Mouse (Mus musculus): ENCODE results near the gene Prpf19.
A peak's percentile ranks its signal among the peaks of the same experiment; 100 is the strongest.

Gene Prpf19

DNA sequence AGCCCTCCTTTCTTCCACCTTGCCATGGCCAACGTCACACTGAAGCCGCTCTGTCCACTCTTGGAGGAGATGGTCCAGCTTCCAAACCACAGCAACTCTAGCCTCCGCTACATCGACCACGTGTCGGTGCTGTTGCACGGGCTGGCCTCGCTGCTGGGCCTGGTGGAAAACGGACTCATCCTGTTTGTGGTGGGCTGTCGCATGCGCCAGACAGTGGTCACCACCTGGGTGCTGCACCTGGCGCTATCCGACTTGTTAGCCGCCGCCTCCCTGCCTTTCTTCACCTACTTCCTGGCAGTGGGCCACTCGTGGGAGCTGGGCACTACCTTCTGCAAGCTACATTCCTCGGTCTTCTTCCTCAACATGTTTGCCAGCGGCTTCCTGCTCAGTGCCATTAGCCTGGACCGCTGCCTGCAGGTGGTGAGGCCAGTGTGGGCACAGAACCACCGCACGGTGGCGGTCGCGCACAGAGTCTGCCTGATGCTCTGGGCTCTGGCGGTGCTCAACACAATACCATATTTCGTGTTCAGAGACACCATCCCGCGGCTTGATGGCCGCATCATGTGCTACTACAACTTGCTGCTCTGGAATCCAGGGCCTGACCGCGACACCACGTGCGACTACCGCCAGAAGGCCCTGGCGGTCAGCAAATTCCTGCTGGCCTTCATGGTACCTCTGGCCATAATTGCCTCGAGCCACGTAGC, 45.2 kb downstream of the Prpf19 start:
- DNase-seq, result peak; percentile 83

DNA sequence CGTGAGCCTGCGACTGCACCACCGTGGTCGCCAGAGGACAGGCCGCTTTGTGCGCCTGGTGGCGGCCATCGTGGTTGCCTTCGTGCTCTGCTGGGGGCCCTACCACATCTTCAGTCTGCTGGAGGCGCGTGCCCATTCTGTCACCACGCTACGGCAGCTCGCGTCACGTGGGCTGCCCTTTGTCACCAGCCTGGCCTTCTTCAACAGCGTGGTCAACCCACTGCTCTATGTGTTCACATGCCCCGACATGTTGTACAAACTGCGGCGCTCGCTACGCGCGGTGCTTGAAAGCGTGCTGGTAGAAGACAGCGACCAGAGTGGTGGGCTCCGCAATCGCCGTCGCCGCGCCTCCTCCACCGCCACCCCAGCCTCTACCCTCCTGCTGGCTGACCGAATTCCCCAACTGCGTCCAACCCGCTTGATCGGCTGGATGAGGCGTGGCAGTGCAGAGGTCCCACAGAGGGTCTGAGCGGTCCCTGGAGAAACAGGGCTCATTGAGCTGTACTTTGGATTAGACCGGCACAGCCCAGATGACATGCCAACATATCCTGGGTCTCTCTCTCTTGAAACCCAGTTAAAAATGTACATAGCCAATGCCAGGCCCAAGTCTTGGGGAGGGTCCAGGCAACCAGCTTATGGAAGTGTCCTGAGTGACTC, 45.9 kb downstream of the Prpf19 start:
- no peak for DNase-seq

DNA sequence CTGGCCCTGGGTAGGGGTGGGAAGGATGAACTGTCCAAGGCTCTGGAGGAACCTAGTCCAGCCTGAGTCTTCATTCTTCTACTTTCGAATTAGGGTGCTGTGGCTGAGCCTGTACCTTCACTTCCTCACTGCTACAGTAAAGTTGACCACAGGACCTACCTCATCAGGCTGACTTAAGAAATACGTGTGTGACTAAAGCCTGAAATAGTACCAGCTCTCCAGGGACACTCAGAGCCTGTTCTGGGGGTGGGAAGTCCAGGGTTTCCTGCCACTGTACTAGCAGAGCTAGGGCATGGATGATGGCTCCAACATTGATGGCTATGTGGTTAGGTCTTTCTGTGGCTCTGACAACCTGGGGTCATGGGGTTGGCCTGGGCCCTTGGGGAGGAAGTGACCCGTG, 48.9 kb downstream of the Prpf19 start:
- DNase-seq, result no peak

DNA sequence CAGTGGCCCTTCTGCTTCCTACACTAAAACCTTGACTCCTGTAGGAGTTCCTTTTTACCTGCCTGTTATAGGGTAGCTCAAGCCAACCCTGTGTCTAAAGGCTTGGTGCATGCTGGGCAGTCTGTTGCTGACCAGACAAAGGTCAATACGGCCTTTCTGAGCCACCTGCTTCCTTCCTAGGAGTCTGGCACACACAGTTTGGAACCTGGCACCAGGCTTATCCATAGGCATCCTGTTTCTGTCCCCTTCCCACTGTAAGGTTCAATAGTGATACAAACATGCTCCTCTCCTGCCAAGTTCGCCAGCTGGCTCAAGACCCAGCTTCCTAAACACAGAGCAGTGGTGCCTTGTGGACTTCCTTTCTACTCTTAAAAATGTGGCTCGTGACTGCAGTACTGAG, 51.5 kb downstream of the Prpf19 start:
- no peak for DNase-seq

DNA sequence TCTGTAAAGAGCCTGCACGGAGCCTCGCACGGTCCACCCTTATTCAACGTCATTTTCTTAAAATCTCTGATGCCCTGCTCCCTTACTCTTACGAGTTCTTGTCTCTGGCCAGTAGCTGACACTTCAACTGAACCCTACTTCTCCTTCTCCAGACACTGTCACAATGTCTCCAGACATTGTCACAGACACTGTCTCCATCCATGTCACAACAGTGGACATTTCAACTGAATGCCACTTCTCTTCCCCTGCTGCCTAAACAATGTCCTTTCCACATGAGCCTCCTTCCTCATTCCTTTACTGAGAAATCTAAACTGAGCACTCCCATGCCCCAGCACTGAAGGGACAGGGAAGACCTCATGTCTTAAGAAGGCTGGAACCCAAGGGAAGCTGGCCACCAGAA, 52.2 kb downstream of the Prpf19 start:
- DNase-seq, result no peak

DNA sequence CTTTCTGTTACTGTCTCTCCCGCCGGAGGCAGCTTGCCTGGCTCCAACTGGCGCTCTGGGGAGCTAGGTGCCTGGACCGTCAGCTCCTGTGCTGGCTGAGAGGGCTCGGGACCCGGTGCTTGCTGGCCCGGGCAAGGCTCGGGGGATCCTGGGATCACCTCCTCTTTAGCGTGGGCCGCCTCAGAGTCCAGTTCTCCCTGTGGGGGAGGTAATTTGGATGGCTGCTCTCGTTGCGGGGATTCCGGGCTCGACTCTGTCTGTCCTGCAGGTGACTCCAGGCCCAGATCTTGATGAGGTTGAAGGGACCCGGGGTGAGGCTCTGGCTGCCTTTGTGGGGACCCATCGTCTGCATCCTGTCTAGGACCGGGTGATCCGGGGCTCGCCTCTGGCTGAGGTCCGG, 53.4 kb downstream of the Prpf19 start:
- peak; percentile 38 for DNase-seq

DNA sequence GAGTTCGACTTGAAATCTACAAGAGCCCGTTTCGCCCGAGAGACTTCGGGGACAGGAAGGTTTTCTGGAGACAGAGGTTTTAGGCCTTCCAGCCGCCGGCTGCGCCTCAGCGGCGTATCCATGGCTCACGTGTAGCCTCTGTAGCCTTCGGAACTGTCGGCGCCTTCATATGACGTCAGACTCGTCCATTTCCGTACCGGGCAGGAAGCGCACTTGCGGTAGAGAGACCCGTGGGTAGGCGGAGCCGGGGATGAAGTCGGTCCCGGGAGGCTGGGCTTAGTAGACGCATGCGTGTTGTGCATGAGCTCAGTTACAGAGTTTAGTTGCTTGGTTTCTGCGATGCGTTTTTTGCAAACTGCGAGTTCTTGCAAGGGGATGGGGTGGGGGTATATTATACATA, 54.1 kb downstream of the Prpf19 start, which contains the start of gene Ccdc86:
Gene Ccdc86 (minus strand): TSS at position 155 of the 400 bp plus-strand sequence.
- DNase-seq, result peak; percentile 97

DNA sequence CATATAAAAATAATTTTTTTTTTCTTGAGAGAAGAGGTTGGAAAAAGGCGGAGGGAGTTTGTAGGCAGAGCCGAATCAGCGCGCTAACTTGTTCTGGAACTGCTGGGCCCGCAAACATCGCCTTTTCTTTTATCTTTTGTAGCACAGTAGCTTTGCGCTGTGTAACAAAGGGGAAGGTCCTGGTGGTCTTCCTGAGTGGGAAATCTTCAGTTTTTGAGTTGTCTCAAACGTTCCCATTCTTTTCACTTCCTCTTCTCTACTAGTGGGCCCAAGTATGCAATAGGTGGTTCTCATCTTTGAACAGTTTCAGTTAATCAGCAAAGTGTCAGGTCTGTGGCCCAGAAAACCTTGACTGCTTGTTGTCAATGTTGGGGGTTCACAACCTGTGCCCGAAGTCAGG, 54.5 kb downstream of the Prpf19 start:
- no peak for DNase-seq

DNA sequence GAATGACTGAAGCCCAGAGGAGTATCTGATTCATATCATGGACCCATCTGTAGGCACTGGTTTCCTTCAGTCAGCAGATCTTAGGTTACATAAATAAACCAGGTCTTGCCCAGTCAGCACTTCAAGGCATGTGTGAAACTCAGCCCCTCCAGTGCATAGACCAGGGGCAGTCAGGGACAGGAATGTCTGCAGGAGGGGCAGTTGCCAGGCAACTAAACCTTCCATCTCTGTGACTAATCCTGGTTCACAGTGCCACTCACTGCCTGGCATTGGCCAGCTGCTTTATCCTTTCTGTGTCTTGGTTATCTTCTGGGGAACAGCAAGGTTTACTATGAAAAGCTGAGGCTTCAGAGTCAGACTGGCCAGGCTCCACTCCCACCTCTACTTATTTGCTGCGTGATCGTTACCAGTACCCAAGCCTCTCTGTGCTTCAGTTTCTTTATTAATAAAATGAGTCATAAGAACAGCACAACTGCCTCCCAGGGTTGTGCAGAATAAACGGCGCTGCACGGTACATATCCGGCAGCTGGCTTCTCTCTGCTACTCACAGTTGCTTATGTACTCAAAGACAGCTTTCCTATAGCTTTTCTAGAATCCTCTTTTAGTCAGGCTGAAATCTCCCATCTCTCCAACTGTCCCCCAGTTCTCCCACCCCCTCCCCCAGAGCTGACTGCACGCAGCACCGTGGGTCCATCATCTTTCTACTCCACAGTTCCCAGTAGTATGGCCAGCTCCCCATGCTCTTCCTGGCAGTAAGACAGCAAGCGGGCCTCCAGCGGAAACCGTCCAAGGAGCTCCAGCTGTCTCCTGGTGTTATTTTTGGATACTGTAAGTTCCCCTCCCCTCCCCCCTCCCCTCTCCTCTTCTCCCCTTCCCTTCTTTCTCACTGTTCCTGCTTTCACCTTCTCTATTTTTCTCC, 57.2 kb downstream of the Prpf19 start:
- DNase-seq, result no peak
